Mouse (Mus musculus) myocyte (in vitro differentiated cells): ENCODE results near the gene Prss16. TPM values are rescaled to one million over a fixed set of nuclear protein-coding genes. Genes with fewer than 3 reads are reported as not detected.

Experiments
- H3K27me3 ChIP-seq: one replicate; pipeline ENCODE4 v1.6.1; 2011; ENCODE audit not compliant: control insufficient read depth, insufficient read depth, insufficient read length
- H3K36me3 ChIP-seq: one replicate; pipeline ENCODE4 v1.6.1; 2011; ENCODE audit not compliant: control insufficient read depth, insufficient read depth
- H3K4me2 ChIP-seq: one replicate; pipeline ENCODE4 v1.6.1; 2011; ENCODE audit warnings: low read depth, control low read depth
- H3K4me3 ChIP-seq: one replicate; pipeline ENCODE4 v1.5.1; 2011; ENCODE audit warnings: mild to moderate bottlenecking, control low read depth, moderate library complexity
- H3K79me2 ChIP-seq: one replicate; pipeline ENCODE4 v1.6.1; 2011; ENCODE audit not compliant: control insufficient read depth, insufficient read depth
- H3ac ChIP-seq: one replicate; pipeline ENCODE4 v1.6.1; 2011; ENCODE audit not compliant: control insufficient read depth, insufficient read length
- CEBPB ChIP-seq: IDR thresholded peaks from 2 replicates; pipeline ENCODE4 v1.6.1; 2011; ENCODE audit warnings: mild to moderate bottlenecking, moderate library complexity; ENCODE audit not compliant: poor library complexity, insufficient read depth, severe bottlenecking
- E2F4 ChIP-seq: IDR thresholded peaks from one replicate; pipeline ENCODE4 v1.6.1; 2011; ENCODE audit warnings: mild to moderate bottlenecking, control low read depth, moderate library complexity; ENCODE audit not compliant: insufficient read depth
- MAX ChIP-seq: IDR thresholded peaks from one replicate; pipeline ENCODE4 v1.6.1; 2011; ENCODE audit warnings: low read depth, mild to moderate bottlenecking, control low read depth
- MYOD1 ChIP-seq, 3 experiments: IDR thresholded peaks; one replicate each; pipeline ENCODE4 v1.6.1; 2011; ENCODE audit warnings: control low read depth in 2 of 3, low read depth in 2 of 3, mild to moderate bottlenecking in 2 of 3, moderate library complexity in 1 of 3; ENCODE audit not compliant: insufficient read length in 2 of 3, control insufficient read depth in 1 of 3
- MYOG ChIP-seq, 3 experiments: IDR thresholded peaks; one replicate each; pipeline ENCODE4 v1.6.1; 2011; ENCODE audit warnings: control low read depth in 2 of 3, low read depth in 2 of 3, mild to moderate bottlenecking in 2 of 3; ENCODE audit not compliant: insufficient read length in 2 of 3, control insufficient read depth in 1 of 3, insufficient read depth in 1 of 3
- POLR2A ChIP-seq: IDR thresholded peaks from one replicate; pipeline ENCODE4 v1.6.1; 2011; ENCODE audit warnings: low read depth, mild to moderate bottlenecking, control low read depth, moderate library complexity; ENCODE audit not compliant: insufficient read length
- POLR2AphosphoS2 ChIP-seq: IDR thresholded peaks from one replicate; pipeline ENCODE4 v1.6.1; 2011; ENCODE audit warnings: low read depth, control low read depth; ENCODE audit not compliant: insufficient read length
- REST ChIP-seq: IDR thresholded peaks from one replicate; pipeline ENCODE4 v1.6.1; 2011; ENCODE audit warnings: mild to moderate bottlenecking, control low read depth, moderate library complexity; ENCODE audit not compliant: insufficient read depth, insufficient read length
- SRF ChIP-seq: IDR thresholded peaks from one replicate; pipeline ENCODE4 v1.6.1; 2011; ENCODE audit warnings: low read depth; ENCODE audit not compliant: control insufficient read depth, insufficient read length
- TCF12 ChIP-seq: IDR thresholded peaks from one replicate; pipeline ENCODE4 v1.6.1; 2011; ENCODE audit warnings: mild to moderate bottlenecking, control low read depth; ENCODE audit not compliant: poor library complexity, insufficient read depth, severe bottlenecking
- TCF3 ChIP-seq: IDR thresholded peaks from one replicate; pipeline ENCODE4 v1.6.1; 2011; ENCODE audit warnings: low read depth, control low read depth; ENCODE audit not compliant: insufficient read length
- USF1 ChIP-seq: IDR thresholded peaks from one replicate; pipeline ENCODE4 v1.6.1; 2011; ENCODE audit warnings: low read depth, mild to moderate bottlenecking, control low read depth, moderate library complexity
- polyA plus RNA-seq: library from polyadenylated mRNA; unstranded; fragments of >200 nt; fragmentation: generic; extraction: Trizol; gene quantifications from one replicate; pipeline ENCODE4 v1.2.1, GENCODE M21; 2012; ENCODE audit warnings: missing spikeins

Prss16 gene
- polyA plus RNA-seq, 1 experiment, result 0.34 TPM

DNA sequence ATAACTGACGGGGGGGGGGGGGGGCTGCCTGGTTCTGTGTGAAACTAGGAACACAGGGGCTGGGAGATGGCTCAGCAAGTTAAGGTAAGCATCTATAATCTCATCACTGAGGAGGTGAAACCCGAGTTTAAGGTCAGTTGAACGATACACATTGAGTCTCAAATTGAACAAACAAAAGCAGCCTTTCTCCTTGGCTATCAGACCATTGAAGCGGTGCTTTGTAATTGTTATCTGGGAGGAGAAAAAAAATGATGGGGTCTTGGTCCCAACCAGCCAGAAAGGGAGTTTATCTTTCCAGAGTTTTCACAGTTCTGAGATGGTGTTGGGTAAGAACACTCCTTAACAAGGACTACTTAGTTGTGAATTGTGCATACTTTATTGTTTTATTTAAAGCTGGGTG lies 11.7 kb downstream of the Prss16 start:
- Histone ChIP-seq H3K4me3 (peak overlapping the region; percentile 34), H3K4me2 (peak overlapping the region; percentile 100), H3ac (no peak overlapping the region), H3K27me3 (peaks cover 4% of the 10 kb centered on the region), H3K36me3 (no peaks in the 10 kb centered on the region), H3K79me2 (no peaks in the 10 kb centered on the region)
- TF ChIP-seq E2F4, result no peak
- no peak for TF ChIP-seq REST
- no peak for TF ChIP-seq CEBPB
- TF ChIP-seq POLR2A, result no peak
- no peak for TF ChIP-seq USF1

DNA sequence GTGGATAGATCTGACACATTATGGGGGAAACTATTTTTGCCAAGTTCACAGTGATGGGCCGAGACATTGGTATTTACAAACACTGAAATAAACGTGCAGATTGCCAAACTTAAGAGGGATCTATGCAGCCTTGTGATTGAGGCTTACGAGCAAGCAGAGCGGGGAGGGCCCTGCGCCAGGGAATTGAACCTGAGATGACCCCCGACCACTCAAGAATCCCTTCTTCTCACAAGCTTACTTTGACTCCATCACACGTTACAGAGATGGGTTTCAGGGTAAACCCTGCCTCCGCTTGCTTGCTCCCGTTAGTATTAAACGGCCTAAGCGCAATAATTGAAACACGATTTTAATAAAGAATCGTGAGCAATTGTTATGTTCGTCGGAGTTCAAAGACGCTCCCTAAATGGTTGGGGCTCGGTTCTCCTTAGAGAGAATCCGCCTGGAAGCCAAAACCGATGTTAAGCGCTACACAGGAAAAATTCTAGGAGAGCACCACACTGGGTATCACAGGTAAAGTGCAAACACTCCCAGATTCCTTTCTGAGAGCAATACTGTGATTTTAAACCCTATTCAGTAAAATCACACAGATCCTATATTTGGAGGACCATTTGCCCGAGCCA lies 12.2 kb downstream of the Prss16 start:
- H3K36me3 ChIP-seq, result no peaks in the 10 kb centered on the region
- no peak for TF ChIP-seq REST
- no peak for TF ChIP-seq TCF3
- no peak for TF ChIP-seq CEBPB
- TF ChIP-seq POLR2A, result no peak
- TF ChIP-seq MYOG (IDR thresholded peaks at IDR 0.05; ENCODE audit: control insufficient read depth in 1 of 3, insufficient read depth in 1 of 3, insufficient read length in 2 of 3, low read depth in 2 of 3), result no peak
- TF ChIP-seq SRF, result no peak
- TF ChIP-seq USF1, result no peak
- no peak for TF ChIP-seq MYOD1 (IDR thresholded peaks at IDR 0.05; ENCODE audit: control insufficient read depth in 1 of 3, insufficient read length in 2 of 3, low read depth in 2 of 3)
- no peak for TF ChIP-seq E2F4
- no peak for TF ChIP-seq POLR2AphosphoS2
- no peak for TF ChIP-seq MAX
- no peak for TF ChIP-seq TCF12
- peak overlapping the region; percentile 100 for H3K4me2 ChIP-seq
- peak overlapping the region; percentile 34 for H3K4me3 ChIP-seq
- H3ac ChIP-seq, result no peak overlapping the region
- H3K79me2 ChIP-seq, result no peaks in the 10 kb centered on the region
- peaks cover 4% of the 10 kb centered on the region for H3K27me3 ChIP-seq

GRCm38 (mm10) chr13:21996840-21997185 lies 12.7 kb downstream of the Prss16 start:
- TF ChIP-seq CEBPB (no peak), MAX (no peak), TCF3 (no peak), USF1 (no peak), MYOG (IDR thresholded peaks at IDR 0.05; ENCODE audit: control insufficient read depth in 1 of 3, insufficient read depth in 1 of 3, insufficient read length in 2 of 3, low read depth in 2 of 3) (no peak), REST (no peak), SRF (no peak), TCF12 (no peak), MYOD1 (IDR thresholded peaks at IDR 0.05; ENCODE audit: control insufficient read depth in 1 of 3, insufficient read length in 2 of 3, low read depth in 2 of 3) (no peak)
- Histone ChIP-seq H3K4me3 (peak overlapping the region; percentile 34), H3K27me3 (peaks cover 4% of the 10 kb centered on the region), H3ac (no peak overlapping the region), H3K4me2 (peak overlapping the region; percentile 100), H3K36me3 (no peaks in the 10 kb centered on the region), H3K79me2 (no peaks in the 10 kb centered on the region)

DNA sequence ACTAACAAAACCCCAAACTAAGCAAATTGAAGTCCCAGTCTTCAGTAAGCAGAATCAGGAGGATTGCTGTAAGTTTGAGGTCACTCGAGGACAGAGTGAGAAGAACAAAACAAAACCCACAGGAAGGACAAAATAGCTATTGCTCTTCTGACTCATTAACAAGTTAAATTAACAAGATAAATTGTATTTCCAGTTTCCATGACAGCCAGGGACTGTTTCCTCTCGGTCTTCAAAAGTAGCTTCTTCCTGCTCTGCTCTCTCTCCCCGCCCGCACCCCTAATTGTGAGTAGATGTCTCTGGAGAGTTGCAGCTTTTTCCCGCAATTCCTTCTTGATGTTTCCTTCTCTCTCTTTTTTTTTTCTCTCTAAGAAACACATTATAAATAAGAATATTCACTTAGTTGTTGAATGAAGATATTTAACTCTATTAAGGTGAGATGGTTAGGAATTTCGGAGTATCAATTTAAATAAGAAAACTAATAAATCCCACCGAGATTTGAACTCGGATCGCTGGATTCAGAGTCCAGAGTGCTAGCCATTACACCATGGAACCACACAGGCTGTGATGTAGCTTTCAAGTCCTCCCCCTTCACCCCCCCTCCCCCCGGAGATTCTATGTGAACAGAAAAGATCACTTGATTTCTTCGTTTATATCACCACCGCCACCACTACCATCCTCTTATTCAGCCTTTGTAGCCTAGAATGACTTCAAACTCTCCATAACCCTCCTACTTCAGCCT lies 13.3 kb downstream of the Prss16 start:
- H3K4me3 ChIP-seq, result peak overlapping the region; percentile 34
- peak overlapping the region; percentile 100 for H3K4me2 ChIP-seq
- H3K79me2 ChIP-seq, result no peaks in the 10 kb centered on the region
- H3K27me3 ChIP-seq, result peaks cover 4% of the 10 kb centered on the region
- H3K36me3 ChIP-seq, result no peaks in the 10 kb centered on the region
- peak overlapping the region; percentile 35 for H3ac ChIP-seq
- TF ChIP-seq CEBPB (no peak), SRF (no peak), MYOD1 (IDR thresholded peaks at IDR 0.05; ENCODE audit: control insufficient read depth in 1 of 3, insufficient read length in 2 of 3, low read depth in 2 of 3) (no peak), USF1 (no peak), POLR2AphosphoS2 (no peak), TCF3 (no peak), TCF12 (no peak), POLR2A (no peak)

DNA sequence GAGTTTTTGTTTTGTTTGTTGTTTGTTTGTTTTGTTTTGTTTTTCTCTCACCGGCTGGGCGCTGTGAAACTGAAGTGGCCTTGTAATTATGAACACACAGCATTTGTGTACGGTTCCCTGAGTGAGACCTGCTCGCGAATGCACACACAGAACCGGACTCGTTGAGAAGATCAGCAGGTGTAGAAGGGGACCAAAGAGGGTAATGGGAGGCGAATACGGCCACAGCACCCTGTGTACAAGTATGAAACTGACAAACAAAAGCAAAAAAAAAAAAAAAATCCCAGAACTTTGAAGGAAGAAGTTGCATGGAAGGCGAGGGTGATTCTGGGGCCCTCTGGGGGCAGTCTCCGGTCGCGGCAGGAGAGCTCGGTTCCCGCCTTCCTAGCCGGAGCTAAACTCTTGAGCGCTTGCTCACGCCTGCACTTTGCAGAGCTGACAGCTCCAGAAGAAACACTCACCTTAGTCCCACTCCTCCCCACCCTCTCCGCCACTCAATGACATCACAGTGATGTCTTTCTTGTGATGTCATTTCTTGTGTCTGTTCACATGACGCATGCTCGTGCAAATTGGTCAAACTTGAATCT lies 14.1 kb downstream of the Prss16 start:
- peak overlapping the region; percentile 34 for H3K4me3 ChIP-seq
- H3K79me2 ChIP-seq, result no peaks in the 10 kb centered on the region
- TF ChIP-seq SRF, result no peak
- no peak for TF ChIP-seq MYOD1 (IDR thresholded peaks at IDR 0.05; ENCODE audit: control insufficient read depth in 1 of 3, insufficient read length in 2 of 3, low read depth in 2 of 3)
- TF ChIP-seq MAX, result no peak
- H3K27me3 ChIP-seq, result peaks cover 4% of the 10 kb centered on the region
- peak overlapping the region; percentile 35 for H3ac ChIP-seq
- H3K36me3 ChIP-seq, result no peaks in the 10 kb centered on the region
- H3K4me2 ChIP-seq, result peak overlapping the region; percentile 100
